Mouse (Mus musculus) B cell, adult 2 months (primary cell): ENCODE data around the gene Gm21775.
"Not testable (repeated sequence)": the region's sequence is repeated elsewhere in the genome, so short reads cannot be mapped to it uniquely, and the experiment has no call there.

Experiments used
- DNase-seq, 2 experiments: peaks; one replicate each; pipeline ENCODE4 v3.0.0; 2022

Gene Gm21775

GRCm38 (mm10) chrY:10553153-10553552 lies at the start of gene Gm21775:
Gene Gm21775 (plus strand): TSS chrY:10553453.
- DNase-seq, result not testable (repeated sequence)

GRCm38 (mm10) chrY:10535942-10536341 lies 17.3 kb upstream of the Gm21775 start, which contains the start of gene Gm20737:
Gene Gm20737 (minus strand): TSS chrY:10536042.
- not testable (repeated sequence) for DNase-seq
